Mouse (Mus musculus): ENCODE data around the gene Acp2. TPM values are rescaled to one million over a fixed set of nuclear protein-coding genes. Genes with fewer than 3 reads are reported as not detected.
A peak's percentile ranks its signal among the peaks of the same experiment; 100 is the strongest.

Acp2 gene
- polyA plus RNA-seq, 1 experiment from 2014 or later: 37.5 TPM

DNA sequence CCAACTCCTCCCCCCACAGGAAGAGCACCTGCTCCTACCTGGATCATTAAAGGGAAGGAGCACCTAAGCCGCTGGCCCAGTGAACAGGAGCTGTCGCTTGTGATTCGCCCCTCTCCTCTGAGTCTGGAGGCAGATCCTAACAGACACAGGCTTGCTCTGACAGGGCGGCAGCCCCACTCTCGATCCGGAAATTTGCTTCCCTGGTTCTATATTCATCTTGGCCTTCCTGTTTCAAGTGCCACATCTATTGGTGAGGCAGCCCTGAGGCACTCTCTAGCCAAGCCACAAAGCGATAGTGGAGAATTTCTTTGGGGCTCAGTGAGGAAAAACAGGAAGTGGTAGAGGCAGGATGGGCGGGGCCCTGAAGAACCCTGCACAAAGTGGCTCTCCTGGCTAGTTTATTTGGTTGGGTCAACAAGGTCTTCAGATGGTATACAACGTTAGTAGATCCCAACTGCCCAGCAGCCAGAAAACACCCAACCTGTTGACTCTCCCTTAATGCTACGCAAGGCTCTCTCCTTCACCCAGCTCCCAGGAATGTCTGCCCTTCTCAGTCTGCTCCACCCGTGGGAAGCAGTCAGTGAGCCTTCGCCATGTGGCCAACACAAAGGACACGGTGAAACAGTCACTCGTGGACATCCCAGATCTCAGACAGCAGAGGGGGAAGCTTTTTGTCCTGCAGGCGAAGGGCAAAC lies 18.8 kb upstream of the Acp2 start, which contains the start of gene Madd:
TSS of gene Madd (minus strand) at position 127 of the 695 bp plus-strand sequence.
- H3K27ac ChIP-seq (ENCODE audit: low read depth, low read length): peak within 1 kb of the TSS; percentile 81
- no peaks in the 10 kb centered on the region for H3K27me3 ChIP-seq (ENCODE audit: control insufficient read depth, insufficient read depth, low read length)
- H3K9me3 ChIP-seq (ENCODE audit: control insufficient read depth, low read length): no peaks in the 10 kb centered on the region
- H3K4me2 ChIP-seq (ENCODE audit: low read depth): peak within 1 kb of the TSS; percentile 78
- 63% methylated on average over 15 of the region's 15 CpGs for WGBS
- H3K4me3 ChIP-seq (ENCODE audit: low read depth, low read length): peak within 1 kb of the TSS; percentile 91
- H3K9ac ChIP-seq (ENCODE audit: low read length): peak within 1 kb of the TSS; percentile 76
- DNase-seq (ENCODE audit: low spot score) (no peak), ATAC-seq (ENCODE audit: insufficient read depth, low FRiP score, low TSS enrichment) (no peak)
- no peaks in the 10 kb centered on the region for H3K36me3 ChIP-seq (ENCODE audit: control insufficient read depth, insufficient read depth, low read length)
- peaks cover 12% of the 10 kb centered on the region for H3K4me1 ChIP-seq (ENCODE audit: control insufficient read depth, insufficient read depth, low read length)

GRCm38 (mm10) chr2:91186208-91186607 lies 16.5 kb upstream of the Acp2 start:
- H3K9me3 ChIP-seq (ENCODE audit: control insufficient read depth, low read length): no peaks in the 10 kb centered on the region
- no peak overlapping the region for H3K27ac ChIP-seq (ENCODE audit: low read depth, low read length)
- H3K9ac ChIP-seq (ENCODE audit: low read length): no peak overlapping the region
- DNase-seq (ENCODE audit: low spot score) (no peak), ATAC-seq (ENCODE audit: insufficient read depth, low FRiP score, low TSS enrichment) (no peak)
- H3K4me3 ChIP-seq (ENCODE audit: low read depth, low read length): no peak overlapping the region
- WGBS: 76% methylated on average over 1 of the region's 1 CpGs
- no peaks in the 10 kb centered on the region for H3K36me3 ChIP-seq (ENCODE audit: control insufficient read depth, insufficient read depth, low read length)
- no peak overlapping the region for H3K4me2 ChIP-seq (ENCODE audit: low read depth)
- H3K27me3 ChIP-seq (ENCODE audit: control insufficient read depth, insufficient read depth, low read length): no peaks in the 10 kb centered on the region
- H3K4me1 ChIP-seq (ENCODE audit: control insufficient read depth, insufficient read depth, low read length): peaks cover 8% of the 10 kb centered on the region

GRCm38 (mm10) chr2:91187431-91187830 lies 15.3 kb upstream of the Acp2 start:
- Histone ChIP-seq H3K9ac (ENCODE audit: low read length) (no peak overlapping the region), H3K4me2 (ENCODE audit: low read depth) (no peak overlapping the region), H3K36me3 (ENCODE audit: control insufficient read depth, insufficient read depth, low read length) (no peaks in the 10 kb centered on the region), H3K4me3 (ENCODE audit: low read depth, low read length) (no peak overlapping the region), H3K27ac (ENCODE audit: low read depth, low read length) (no peak overlapping the region), H3K27me3 (ENCODE audit: control insufficient read depth, insufficient read depth, low read length) (no peaks in the 10 kb centered on the region), H3K4me1 (ENCODE audit: control insufficient read depth, insufficient read depth, low read length) (no peaks in the 10 kb centered on the region), H3K9me3 (ENCODE audit: control insufficient read depth, low read length) (no peaks in the 10 kb centered on the region)
- no peak for DNase-seq (ENCODE audit: low spot score)
- WGBS: 72% methylated on average over 4 of the region's 4 CpGs
- ATAC-seq (ENCODE audit: insufficient read depth, low FRiP score, low TSS enrichment): no peak

GRCm38 (mm10) chr2:91190501-91190900 lies 12.2 kb upstream of the Acp2 start:
- H3K27ac ChIP-seq (ENCODE audit: low read depth, low read length): no peak overlapping the region
- ATAC-seq (ENCODE audit: insufficient read depth, low FRiP score, low TSS enrichment) (no peak), DNase-seq (ENCODE audit: low spot score) (no peak)
- H3K36me3 ChIP-seq (ENCODE audit: control insufficient read depth, insufficient read depth, low read length): no peaks in the 10 kb centered on the region
- H3K27me3 ChIP-seq (ENCODE audit: control insufficient read depth, insufficient read depth, low read length): no peaks in the 10 kb centered on the region
- H3K4me2 ChIP-seq (ENCODE audit: low read depth): no peak overlapping the region
- WGBS: 90% methylated on average over 16 of the region's 16 CpGs
- no peaks in the 10 kb centered on the region for H3K9me3 ChIP-seq (ENCODE audit: control insufficient read depth, low read length)
- no peak overlapping the region for H3K4me3 ChIP-seq (ENCODE audit: low read depth, low read length)
- no peak overlapping the region for H3K9ac ChIP-seq (ENCODE audit: low read length)
- H3K4me1 ChIP-seq (ENCODE audit: control insufficient read depth, insufficient read depth, low read length): no peaks in the 10 kb centered on the region

- H3K9me3 ChIP-seq (ENCODE audit: control insufficient read depth, low read length): no peaks in the 10 kb centered on the region
- H3K4me1 ChIP-seq (ENCODE audit: control insufficient read depth, insufficient read depth, low read length): no peaks in the 10 kb centered on the region
- H3K27ac ChIP-seq (ENCODE audit: low read depth, low read length): no peak overlapping the region
- peak overlapping the region; percentile 60 for H3K9ac ChIP-seq (ENCODE audit: low read length)
- 3% methylated on average over 27 of the region's 27 CpGs for WGBS
- no peaks in the 10 kb centered on the region for H3K27me3 ChIP-seq (ENCODE audit: control insufficient read depth, insufficient read depth, low read length)
- H3K36me3 ChIP-seq (ENCODE audit: control insufficient read depth, insufficient read depth, low read length): no peaks in the 10 kb centered on the region
- H3K4me3 ChIP-seq (ENCODE audit: low read depth, low read length): peak overlapping the region; percentile 27
- peak; percentile 77 for DNase-seq (ENCODE audit: low spot score)
- peak overlapping the region; percentile 69 for H3K4me2 ChIP-seq (ENCODE audit: low read depth)
- peak; percentile 86 for ATAC-seq (ENCODE audit: insufficient read depth, low FRiP score, low TSS enrichment)
These were observed 7.9 kb upstream of the Acp2 start for GRCm38 (mm10) chr2:91194624-91195332.

GRCm38 (mm10) chr2:91196577-91197001 lies 6.1 kb upstream of the Acp2 start:
- Histone ChIP-seq H3K4me2 (ENCODE audit: low read depth) (no peak overlapping the region), H3K36me3 (ENCODE audit: control insufficient read depth, insufficient read depth, low read length) (no peaks in the 10 kb centered on the region), H3K4me3 (ENCODE audit: low read depth, low read length) (no peak overlapping the region), H3K27me3 (ENCODE audit: control insufficient read depth, insufficient read depth, low read length) (no peaks in the 10 kb centered on the region), H3K4me1 (ENCODE audit: control insufficient read depth, insufficient read depth, low read length) (no peaks in the 10 kb centered on the region), H3K9me3 (ENCODE audit: control insufficient read depth, low read length) (no peaks in the 10 kb centered on the region), H3K27ac (ENCODE audit: low read depth, low read length) (no peak overlapping the region), H3K9ac (ENCODE audit: low read length) (no peak overlapping the region)
- DNase-seq (ENCODE audit: low spot score) (no peak), ATAC-seq (ENCODE audit: insufficient read depth, low FRiP score, low TSS enrichment) (no peak)
- 81% methylated on average over 3 of the region's 3 CpGs for WGBS

DNA sequence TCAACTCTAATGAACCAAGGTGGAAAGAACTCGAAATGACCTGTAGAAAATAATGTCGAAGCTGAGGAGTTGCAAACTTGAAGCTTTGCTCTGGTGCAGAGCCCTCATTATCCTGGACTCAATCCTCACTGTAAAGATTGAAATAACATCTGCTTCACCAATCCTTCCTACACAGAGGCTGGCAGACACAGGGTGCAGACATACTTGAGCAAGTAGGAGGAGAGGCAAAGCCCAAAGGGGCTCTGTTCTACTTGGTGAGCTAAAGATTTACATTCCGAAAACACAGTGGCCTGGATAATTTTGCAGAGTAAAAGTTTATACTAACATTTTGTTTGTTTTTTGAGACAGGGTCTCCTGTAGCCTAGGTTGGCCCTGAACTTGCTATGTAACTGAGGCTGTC lies 3.8 kb upstream of the Acp2 start:
- 89% methylated on average over 3 of the region's 3 CpGs for WGBS
- no peaks in the 10 kb centered on the region for H3K27me3 ChIP-seq (ENCODE audit: control insufficient read depth, insufficient read depth, low read length)
- no peak overlapping the region for H3K27ac ChIP-seq (ENCODE audit: low read depth, low read length)
- H3K4me3 ChIP-seq (ENCODE audit: low read depth, low read length): no peak overlapping the region
- no peaks in the 10 kb centered on the region for H3K9me3 ChIP-seq (ENCODE audit: control insufficient read depth, low read length)
- H3K4me2 ChIP-seq (ENCODE audit: low read depth): no peak overlapping the region
- no peaks in the 10 kb centered on the region for H3K36me3 ChIP-seq (ENCODE audit: control insufficient read depth, insufficient read depth, low read length)
- H3K9ac ChIP-seq (ENCODE audit: low read length): no peak overlapping the region
- ATAC-seq (ENCODE audit: insufficient read depth, low FRiP score, low TSS enrichment) (no peak), DNase-seq (ENCODE audit: low spot score) (no peak)
- peaks cover 4% of the 10 kb centered on the region; the same call in 1 of the 2 replicates for H3K4me1 ChIP-seq (ENCODE audit: control insufficient read depth, insufficient read depth, low read length)

DNA sequence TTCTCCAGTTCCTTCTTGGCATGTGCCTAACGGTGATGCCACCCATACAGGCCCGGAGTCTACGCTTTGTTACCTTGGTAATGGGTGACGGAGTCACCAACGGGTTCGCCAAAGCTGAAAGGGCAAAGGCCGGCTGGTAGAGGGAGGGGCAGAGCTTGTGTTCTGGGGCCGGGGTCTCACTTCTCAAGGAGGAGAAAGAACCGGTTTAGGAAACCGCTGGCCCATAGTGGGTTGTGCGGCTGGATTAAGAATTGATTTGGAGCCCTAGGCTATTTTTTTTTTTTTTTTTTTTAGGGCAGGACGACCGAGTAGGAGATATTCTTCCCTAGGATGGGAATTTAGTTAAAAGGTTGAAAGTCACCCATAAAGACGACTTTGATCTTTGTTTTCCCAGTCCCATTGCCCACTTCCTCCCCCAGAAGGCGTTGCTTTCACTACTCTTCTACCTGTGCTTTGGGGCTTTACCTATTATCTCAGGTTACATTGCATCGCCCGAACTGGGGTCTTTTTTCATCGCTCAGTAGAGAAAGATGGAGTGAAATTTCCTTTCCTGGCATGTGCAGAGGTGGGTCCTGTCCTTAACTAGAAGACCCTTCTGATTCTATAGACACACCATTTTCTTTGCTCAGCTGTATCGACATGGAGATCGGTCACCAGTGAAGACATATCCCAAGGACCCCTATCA lies 429 bp downstream of the Acp2 start:
- Histone ChIP-seq H3K9ac (ENCODE audit: low read length) (peak overlapping the region; percentile 65), H3K36me3 (ENCODE audit: control insufficient read depth, insufficient read depth, low read length) (peaks cover 8% of the 10 kb centered on the region), H3K4me3 (ENCODE audit: low read depth, low read length) (peak overlapping the region; percentile 49), H3K4me2 (ENCODE audit: low read depth) (peak overlapping the region; percentile 80), H3K4me1 (ENCODE audit: control insufficient read depth, insufficient read depth, low read length) (peaks cover 4% of the 10 kb centered on the region; the same call in 1 of the 2 replicates), H3K27me3 (ENCODE audit: control insufficient read depth, insufficient read depth, low read length) (no peaks in the 10 kb centered on the region), H3K9me3 (ENCODE audit: control insufficient read depth, low read length) (no peaks in the 10 kb centered on the region), H3K27ac (ENCODE audit: low read depth, low read length) (peak overlapping the region; percentile 73)
- DNase-seq (ENCODE audit: low spot score) (no peak), ATAC-seq (ENCODE audit: insufficient read depth, low FRiP score, low TSS enrichment) (no peak; the same call in 1 of the 2 replicates)
- 12% methylated on average over 20 of the region's 20 CpGs for WGBS

All from neural tube, embryonic 11.5 days (tissue).